Mouse (Mus musculus) adrenal gland, adult 2 months (tissue): ENCODE measurements at regions not wholly inside any gene's neighbourhood (a gene's known extent, or its start where the extent isn't known, plus 50 kb on each side); places are given as distances from the start of the nearest gene placed in this dataset.

Experiments
- DNase-seq: peaks from one replicate; pipeline ENCODE4 v3.0.0; 2021

- peak; percentile 2 for DNase-seq
Observed at GRCm38 (mm10) chrX:143996716-143997115, 63.6 kb upstream of the Dcx start.
